ENCODE assay signal across 13 mouse cellular contexts in the genomic region with DNA sequence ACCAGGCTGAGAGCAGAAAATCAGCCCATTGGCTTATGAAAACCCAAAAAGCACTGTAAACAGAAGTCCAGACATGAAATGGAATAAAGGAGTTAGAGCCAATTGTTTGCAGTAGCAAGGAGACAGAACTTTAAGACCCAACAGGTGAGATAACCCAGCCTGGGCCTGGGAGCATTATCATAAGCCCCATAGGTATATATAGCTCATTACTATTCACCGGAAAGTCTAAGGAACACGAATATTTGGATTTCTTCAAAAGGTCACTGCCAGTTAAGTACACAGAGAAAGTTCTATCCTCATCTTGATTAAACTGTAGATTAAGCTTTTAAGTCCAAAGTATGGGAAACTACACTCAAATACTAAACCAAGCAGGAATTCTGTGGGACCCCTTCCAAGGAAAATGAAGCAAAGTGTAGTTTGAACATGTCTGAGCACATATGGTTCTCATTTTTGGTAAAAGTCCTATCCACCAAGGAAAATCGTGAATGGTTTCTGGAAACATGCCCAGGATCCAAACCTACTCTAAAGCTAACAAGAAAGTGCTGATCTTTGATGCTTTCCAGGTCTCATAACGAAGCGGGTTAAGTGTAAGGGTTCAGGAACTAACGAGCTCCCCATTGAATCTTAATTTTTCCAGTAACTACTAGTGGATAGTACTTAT. TPM values are rescaled to one million over a fixed set of nuclear protein-coding genes. Genes with fewer than 3 reads are reported as not detected.
DNase-seq lines count a peak whose midpoint lies in the region; ATAC-seq and TF ChIP-seq lines count a peak whose summit lies in the region.
"Had no signal": no experiment of that assay in that cellular context is flagged by ENCODE, and none has a peak within 500 bp of the region (broad histone marks: within the 10 kb centered on the region; RNA-seq: fewer than 3 reads in every experiment).

No protein-coding gene starts in this region.

- H3K27me3 ChIP-seq in forebrain, postnatal 0 days (ENCODE audit: insufficient read depth, low read length): no peaks in the 10 kb centered on the region
- no peaks in the 10 kb centered on the region for H3K27me3 ChIP-seq in forebrain, embryonic 11.5 days (ENCODE audit: control insufficient read depth, insufficient read depth, low read length)
- no peaks in the 10 kb centered on the region for H3K27me3 ChIP-seq in kidney, postnatal 0 days (ENCODE audit: insufficient read depth, low read length)
- no peaks in the 10 kb centered on the region for H3K27me3 ChIP-seq in limb, embryonic 14.5 days (ENCODE audit: control insufficient read depth, insufficient read depth, low read length)
- H3K27me3 ChIP-seq: Patski had no signal

- no peak overlapping the region for H3K4me2 ChIP-seq in forebrain, postnatal 0 days (ENCODE audit: low read depth)
- no peak overlapping the region for H3K4me2 ChIP-seq in forebrain, embryonic 11.5 days (ENCODE audit: low read depth, low read length, severe bottlenecking)
- H3K4me2 ChIP-seq in kidney, postnatal 0 days (ENCODE audit: low read length): no peak overlapping the region
- H3K4me2 ChIP-seq in limb, embryonic 14.5 days (replicated peaks; ENCODE audit: low read depth, low read length, severe bottlenecking): no peak overlapping the region

- H3K27ac ChIP-seq in forebrain, postnatal 0 days (ENCODE audit: low read depth, low read length): no peak overlapping the region
- no peak overlapping the region for H3K27ac ChIP-seq in forebrain, embryonic 11.5 days (ENCODE audit: low read depth, low read length)
- H3K27ac ChIP-seq in kidney, postnatal 0 days: no peak overlapping the region
- no peak overlapping the region; the same call in 1 of the 2 replicates for H3K27ac ChIP-seq in limb, embryonic 14.5 days (replicated peaks; ENCODE audit: low read depth, low read length)

- H3K9ac ChIP-seq in forebrain, postnatal 0 days: no peak overlapping the region
- H3K9ac ChIP-seq in forebrain, embryonic 11.5 days (ENCODE audit: low read length): no peak overlapping the region
- H3K9ac ChIP-seq in kidney, postnatal 0 days (ENCODE audit: low read depth, low read length): no peak overlapping the region
- H3K9ac ChIP-seq in limb, embryonic 14.5 days (ENCODE audit: low read depth, low read length, severe bottlenecking): no peak overlapping the region

- ATAC-seq in forebrain, postnatal 0 days: no peak
- no peak for ATAC-seq in forebrain, embryonic 11.5 days (replicated peaks; ENCODE audit: low FRiP score)
- no peak for ATAC-seq in kidney, postnatal 0 days (replicated peaks; ENCODE audit: low FRiP score, low read depth)
- peak; percentile 89 for ATAC-seq in limb, embryonic 14.5 days (ENCODE audit: low FRiP score, low read depth)
- ATAC-seq: Patski had no signal

- DNase-seq in forebrain, postnatal 0 days: peak; percentile 41
- no peak for DNase-seq in forebrain, embryonic 11.5 days (ENCODE audit: low spot score)
- peak; percentile 52 for DNase-seq in kidney, postnatal 0 days (ENCODE audit: low spot score)
- DNase-seq in kidney, postnatal 14 days: no peak
- DNase-seq in brain, embryonic 14.5 days (ENCODE audit: low read depth): peak; percentile 55
- DNase-seq in limb, embryonic 14.5 days (ENCODE audit: low spot score): peak; percentile 99
- DNase-seq in right cerebral cortex, adult 18-20 months: no peak
- DNase-seq in spleen, postnatal 4 days (ENCODE audit: low spot score in 2 of 2): no peak
- DNase-seq: adrenal gland, postnatal 25 days; cerebellum, adult 2 months; kidney, adult 11 months; lung, postnatal 14 days had no signal

- TF ChIP-seq CTCF in forebrain, postnatal 0 days (IDR thresholded peaks at IDR 0.05; ENCODE audit: low read depth): no peak
- TF ChIP-seq CTCF in kidney, postnatal 0 days (IDR thresholded peaks at IDR 0.05; ENCODE audit: low read depth): no peak
- TF ChIP-seq CTCF in brain, embryonic 14.5 days (IDR thresholded peaks at IDR 0.05; ENCODE audit: borderline replicate concordance, extremely low read depth, insufficient read depth, insufficient read length): no peak

- H3K36me3 ChIP-seq in forebrain, postnatal 0 days (ENCODE audit: insufficient read depth): no peaks in the 10 kb centered on the region
- H3K36me3 ChIP-seq in forebrain, embryonic 11.5 days (ENCODE audit: control insufficient read depth, insufficient read depth, low read length): no peaks in the 10 kb centered on the region
- H3K36me3 ChIP-seq in kidney, postnatal 0 days (ENCODE audit: insufficient read depth, low read length): no peaks in the 10 kb centered on the region
- H3K36me3 ChIP-seq in limb, embryonic 14.5 days (ENCODE audit: control insufficient read depth, insufficient read depth, low read length): no peaks in the 10 kb centered on the region

- no peak overlapping the region for H3K4me3 ChIP-seq in forebrain, postnatal 0 days (ENCODE audit: low read depth, low read length)
- no peak overlapping the region for H3K4me3 ChIP-seq in forebrain, embryonic 11.5 days (ENCODE audit: low read depth, low read length)
- no peak overlapping the region for H3K4me3 ChIP-seq in kidney, postnatal 0 days (replicated peaks; ENCODE audit: low read depth, low read length)
- H3K4me3 ChIP-seq in limb, embryonic 14.5 days (replicated peaks; ENCODE audit: low read length): no peak overlapping the region

- WGBS in forebrain, postnatal 0 days: 44% methylated on average over 6 of the region's 6 CpGs
- WGBS in forebrain, embryonic 11.5 days: 70% methylated on average over 6 of the region's 6 CpGs
- 51% methylated on average over 6 of the region's 6 CpGs for WGBS in kidney, postnatal 0 days
- WGBS in limb, embryonic 14.5 days: 17% methylated on average over 6 of the region's 6 CpGs

- TF ChIP-seq POLR2A in brain, embryonic 14.5 days (IDR thresholded peaks at IDR 0.05; ENCODE audit: borderline replicate concordance, extremely low read depth, insufficient read depth, insufficient read length, poor library complexity, severe bottlenecking): no peak
- no peak for TF ChIP-seq POLR2A in limb, embryonic 14.5 days (IDR thresholded peaks at IDR 0.05; ENCODE audit: borderline replicate concordance, extremely low read depth, insufficient read depth, insufficient read length)

- H3K9me3 ChIP-seq in forebrain, postnatal 0 days (ENCODE audit: low read length): no peaks in the 10 kb centered on the region
- no peaks in the 10 kb centered on the region for H3K9me3 ChIP-seq in forebrain, embryonic 11.5 days (ENCODE audit: control insufficient read depth, low read length)
- H3K9me3 ChIP-seq in kidney, postnatal 0 days (replicated peaks; ENCODE audit: low read length): no peaks in the 10 kb centered on the region
- no peaks in the 10 kb centered on the region for H3K9me3 ChIP-seq in limb, embryonic 14.5 days (ENCODE audit: control insufficient read depth, low read length)

- no peaks in the 10 kb centered on the region for H3K4me1 ChIP-seq in forebrain, postnatal 0 days (ENCODE audit: insufficient read depth)
- H3K4me1 ChIP-seq in forebrain, embryonic 11.5 days (replicated peaks; ENCODE audit: control insufficient read depth, insufficient read depth, low read length): no peaks in the 10 kb centered on the region
- no peaks in the 10 kb centered on the region for H3K4me1 ChIP-seq in kidney, postnatal 0 days (replicated peaks; ENCODE audit: insufficient read depth, low read length)
- peaks cover 5% of the 10 kb centered on the region for H3K4me1 ChIP-seq in limb, embryonic 14.5 days (ENCODE audit: control insufficient read depth, insufficient read depth, low read length)

RNA-seq across cellular contexts. Expression of a gene that starts 51.5 kb away (rescaled TPM):
- total RNA-seq in forebrain, postnatal 0 days (2014; rRNA removed): 48.9 and 63.5 TPM in 2 replicates
- polyA plus RNA-seq in forebrain, postnatal 0 days (2015; fragmentation: Nextera tagmentation; extraction: Ambion mirVana): 93.2 and 102 TPM in 2 replicates
- polyA plus RNA-seq in forebrain, embryonic 11.5 days (2014; fragmentation: Nextera tagmentation; extraction: Ambion mirVana): 109 and 114 TPM in 2 replicates
- 129 and 131 TPM in 2 replicates for polyA plus RNA-seq in kidney, postnatal 0 days (2015; fragmentation: Nextera tagmentation; extraction: Ambion mirVana)
- polyA plus RNA-seq in brain, embryonic 14.5 days (2012; rRNA removed): 59.7 and 93.0 TPM in 2 replicates
- polyA plus RNA-seq in limb, embryonic 14.5 days (2012; rRNA removed): 92.3 and 112 TPM in 2 replicates
- polyA plus RNA-seq in limb, embryonic 14.5 days (2014; fragmentation: Nextera tagmentation; extraction: Ambion mirVana): 129 and 130 TPM in 2 replicates

Comparison
In these comparisons a context has a peak if more than half of its experiments do, and no peak if none do; other contexts are left out.
1. DNase-seq: peak in forebrain, postnatal 0 days (single experiment), kidney, postnatal 0 days (single experiment), brain, embryonic 14.5 days (single experiment) and limb, embryonic 14.5 days (single experiment); none in forebrain, embryonic 11.5 days (single experiment), kidney, postnatal 14 days (single experiment), right cerebral cortex, adult 18-20 months (single experiment) and spleen, postnatal 4 days (0 of 2).